Mouse (Mus musculus): ENCODE results near the gene Dnah5. TPM values are rescaled to one million over a fixed set of nuclear protein-coding genes. Genes with fewer than 3 reads are reported as not detected.

Dnah5 gene
- total RNA-seq, 4 experiments from 2014 or later = 0.03 to 0.09 TPM; not detected in 2

DNA sequence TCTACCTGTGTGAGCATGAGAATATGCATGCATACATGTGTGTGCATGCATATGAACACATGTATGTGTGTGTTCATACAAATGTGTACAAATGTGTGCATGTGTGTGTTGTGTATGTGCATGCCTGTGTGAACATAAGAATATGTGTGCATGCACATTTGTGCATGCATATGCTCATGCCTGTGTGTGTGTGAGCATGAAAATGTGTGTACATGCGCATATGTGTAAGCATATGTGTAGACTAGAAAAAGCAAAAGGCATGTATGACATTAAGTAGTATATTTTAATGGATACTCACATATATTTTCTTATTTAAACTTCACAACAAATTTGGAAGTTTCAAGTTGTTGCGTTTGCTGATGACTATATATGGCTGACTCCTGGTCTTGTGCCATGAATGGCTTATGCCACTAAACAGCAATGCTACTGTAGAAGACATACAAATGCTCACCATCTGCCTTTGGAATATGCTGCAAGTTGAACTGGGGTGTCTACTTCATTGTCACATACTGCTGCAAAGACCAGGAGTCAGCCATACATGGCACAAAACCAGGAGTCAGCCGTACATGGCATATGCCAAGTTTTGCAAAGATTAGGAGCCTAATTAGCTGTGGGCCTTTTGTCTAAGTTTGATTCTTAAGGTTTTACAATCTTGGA is 263.2 kb downstream of the Dnah5 start:
- no peak for DNase-seq (ENCODE audit: low spot score)

DNA sequence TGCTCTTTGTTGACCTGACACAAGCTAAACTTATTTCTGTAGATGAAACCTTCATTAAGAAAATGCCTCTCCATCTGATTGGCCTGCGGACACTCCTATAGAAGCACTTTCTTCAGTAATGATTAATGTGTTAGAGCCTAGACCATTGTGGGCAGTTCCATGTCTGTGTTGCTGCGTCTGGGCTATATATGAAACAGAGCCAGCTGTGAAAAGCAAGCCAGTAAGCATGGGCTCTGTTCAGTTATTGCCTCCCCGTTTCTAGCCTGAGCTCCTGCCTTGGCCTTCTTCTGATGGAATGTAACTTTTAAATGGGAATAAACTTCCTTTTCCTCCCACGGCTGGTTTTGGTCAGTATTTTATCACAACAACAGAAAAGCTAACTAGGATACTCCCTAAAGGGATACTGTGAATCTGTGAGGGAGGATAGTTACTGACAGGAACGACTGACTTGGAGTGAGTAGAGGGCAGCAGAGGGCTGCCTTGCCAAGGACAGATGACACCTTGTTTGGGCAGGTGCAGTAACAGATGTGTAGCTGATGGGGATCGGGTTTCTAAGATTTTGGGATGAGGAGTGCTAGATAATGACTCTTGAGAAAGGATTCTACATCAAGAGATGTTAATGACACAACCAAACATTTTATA is 270.3 kb downstream of the Dnah5 start:
- no peak for DNase-seq (ENCODE audit: low spot score)

DNA sequence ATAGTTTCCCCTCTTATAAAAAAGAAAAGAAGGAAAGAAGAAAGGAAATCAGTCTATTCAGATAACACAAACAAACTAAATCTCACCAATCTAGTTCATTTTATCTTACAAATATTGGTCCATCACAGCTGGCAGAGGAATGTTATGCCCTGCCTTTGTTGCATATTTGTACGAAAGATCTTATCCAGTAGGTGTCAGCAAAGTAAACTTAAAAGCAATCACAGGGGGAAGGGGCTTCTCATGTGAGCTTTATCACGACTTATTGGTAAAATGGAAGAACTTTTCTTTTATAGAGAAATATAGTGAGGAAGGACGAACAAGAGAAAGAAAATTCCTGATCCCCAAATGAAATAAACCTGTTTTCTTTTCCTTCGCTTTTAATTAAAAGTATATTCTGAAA is 299.3 kb downstream of the Dnah5 start:
- DNase-seq (ENCODE audit: low spot score) = no peak

DNA sequence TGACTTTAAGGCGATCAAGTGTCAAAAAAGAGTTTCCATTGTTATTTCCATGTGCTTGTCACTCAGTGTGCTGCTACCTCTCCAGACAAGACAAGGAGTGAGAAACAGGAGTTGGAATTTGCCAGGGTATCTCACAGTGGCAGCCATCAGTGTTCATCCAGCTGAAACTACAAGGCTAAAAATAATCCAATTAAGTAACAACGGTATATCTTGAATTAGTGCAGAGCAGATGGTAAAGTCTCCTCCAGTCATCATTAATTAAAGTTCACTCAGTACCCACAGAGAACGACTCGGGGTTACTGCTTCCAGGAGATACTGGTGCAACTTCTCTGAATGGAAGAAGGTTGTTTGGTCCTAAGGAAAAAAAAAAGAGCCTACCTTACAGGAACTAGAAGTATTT is 311.6 kb downstream of the Dnah5 start:
- no peak for DNase-seq (ENCODE audit: low spot score)

Other genes with a start within 250 kb of the Dnah5 start
- 10 to 100 TPM; 35.3 to 42.6 (median 36.6) TPM for gene Trio, start 177.9 kb upstream of the Dnah5 start, total RNA-seq (2022)

Data from heart, adult 8-10 months (tissue).